Mouse (Mus musculus) heart, embryonic 12.5 days (tissue): ENCODE results near the gene Ptprf. TPM values are rescaled to one million over a fixed set of nuclear protein-coding genes. Genes with fewer than 3 reads are reported as not detected.

Source experiments
- ATAC-seq: fragments of 200-750 bp; cut with Nextera tagmentation; 2 replicates; pipeline ENCODE4 v1.8.0; 2017; ENCODE audit warnings: moderate TSS enrichment, moderate library complexity; ENCODE audit not compliant: insufficient number of reproducible peaks, low FRiP score
- H3K27ac ChIP-seq: fragments of 300-500 bp; sonication (generic); 2 replicates; pipeline ENCODE4 v1.5.1; 2016; ENCODE audit warnings: mild to moderate bottlenecking, moderate library complexity; ENCODE audit not compliant: poor library complexity, severe bottlenecking
- H3K27me3 ChIP-seq: fragments of 300-500 bp; sonication (generic); replicated peaks from 2 replicates; pipeline ENCODE4 v1.6.1; 2016; ENCODE audit warnings: mild to moderate bottlenecking, moderate library complexity
- H3K36me3 ChIP-seq: fragments of 300-500 bp; sonication (generic); 2 replicates; pipeline ENCODE4 v1.6.1; 2016; ENCODE audit warnings: mild to moderate bottlenecking, moderate library complexity
- H3K4me1 ChIP-seq: fragments of 300-500 bp; sonication (generic); replicated peaks from 2 replicates; pipeline ENCODE4 v1.6.1; 2016; ENCODE audit warnings: mild to moderate bottlenecking
- H3K4me2 ChIP-seq: fragments of 300-500 bp; sonication (generic); 2 replicates; pipeline ENCODE4 v1.6.1; 2016; ENCODE audit warnings: mild to moderate bottlenecking, moderate library complexity
- H3K4me3 ChIP-seq: fragments of 300-500 bp; sonication (generic); 2 replicates; pipeline ENCODE4 v1.5.1; 2016; ENCODE audit warnings: mild to moderate bottlenecking
- H3K9ac ChIP-seq: fragments of 300-500 bp; sonication (generic); 2 replicates; pipeline ENCODE4 v1.6.1; 2016; ENCODE audit warnings: mild to moderate bottlenecking, moderate library complexity
- H3K9me3 ChIP-seq: fragments of 300-500 bp; sonication (generic); replicated peaks from 2 replicates; pipeline ENCODE4 v1.6.1; 2016; ENCODE audit warnings: mild to moderate bottlenecking, moderate library complexity
- WGBS: fragments of 180-500 bp; shearing (Covaris S2); methylation state at CpG from one replicate; pipeline ENCODE4 v1.1.7; 2016; 5-methylcytosine and 5-hydroxymethylcytosine counted together
- polyA plus RNA-seq: library from polyadenylated mRNA; unstranded; fragments of >200 nt; fragmentation: Nextera tagmentation; extraction: Ambion mirVana; gene quantifications from 2 replicates; pipeline ENCODE4 v1.2.1, GENCODE M21; 2016

Gene Ptprf
- polyA plus RNA-seq, 1 experiment from 2014 or later, result 38.1 TPM

DNA sequence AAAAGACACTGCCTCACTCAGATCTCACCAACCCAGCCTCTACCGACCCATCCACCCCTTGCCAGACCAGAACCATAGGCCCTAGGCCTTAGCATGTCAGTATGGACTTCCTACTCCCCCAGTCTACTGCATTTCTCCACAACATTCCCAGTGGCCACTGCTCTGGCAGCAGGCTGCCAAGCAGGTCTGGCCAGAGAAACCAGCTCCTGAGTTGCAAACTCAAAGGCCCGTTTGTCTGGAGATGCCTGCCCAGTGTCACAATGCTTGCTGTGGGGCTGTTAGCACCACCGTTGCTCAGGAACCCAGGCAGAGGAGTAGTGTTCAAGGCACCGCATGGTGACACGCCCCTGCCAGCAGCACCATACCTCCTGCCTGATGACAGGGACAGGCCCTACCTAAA, 5.0 kb downstream of the Ptprf start:
- ATAC-seq, result no peak
- 84% methylated on average over 5 of the region's 5 CpGs for WGBS
- Histone ChIP-seq H3K4me1 (peaks cover 62% of the 10 kb centered on the region), H3K9me3 (no peaks in the 10 kb centered on the region), H3K27me3 (no peaks in the 10 kb centered on the region), H3K4me3 (no peak overlapping the region), H3K27ac (no peak overlapping the region), H3K36me3 (peaks cover 31% of the 10 kb centered on the region), H3K9ac (no peak overlapping the region), H3K4me2 (no peak overlapping the region)

DNA sequence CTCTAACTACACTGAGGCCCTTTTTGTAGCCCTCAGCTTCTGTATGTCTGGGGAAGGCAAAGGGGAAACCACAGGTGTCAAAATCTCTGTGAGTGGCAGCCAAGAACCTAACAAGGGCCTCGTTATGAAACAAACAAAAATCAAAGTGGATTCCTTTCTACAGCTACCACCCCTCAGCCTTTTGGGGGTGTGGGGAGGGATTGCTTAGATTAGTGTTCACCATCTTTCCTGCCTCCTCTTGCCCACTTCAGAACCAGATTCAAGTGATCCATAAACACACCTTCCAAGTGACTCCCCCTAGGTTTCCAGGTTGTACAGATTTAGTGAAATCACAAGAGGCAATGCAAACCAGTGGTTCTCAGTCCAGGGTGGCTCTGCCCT, 9.0 kb downstream of the Ptprf start:
- no peak overlapping the region for H3K4me3 ChIP-seq
- H3K27ac ChIP-seq, result no peak overlapping the region
- peaks cover 63% of the 10 kb centered on the region for H3K4me1 ChIP-seq
- H3K27me3 ChIP-seq, result no peaks in the 10 kb centered on the region
- no peak for ATAC-seq
- 60% methylated on average over 1 of the region's 1 CpGs for WGBS
- H3K9me3 ChIP-seq, result no peaks in the 10 kb centered on the region
- H3K4me2 ChIP-seq, result no peak overlapping the region
- peaks cover 28% of the 10 kb centered on the region for H3K36me3 ChIP-seq
- no peak overlapping the region for H3K9ac ChIP-seq

DNA sequence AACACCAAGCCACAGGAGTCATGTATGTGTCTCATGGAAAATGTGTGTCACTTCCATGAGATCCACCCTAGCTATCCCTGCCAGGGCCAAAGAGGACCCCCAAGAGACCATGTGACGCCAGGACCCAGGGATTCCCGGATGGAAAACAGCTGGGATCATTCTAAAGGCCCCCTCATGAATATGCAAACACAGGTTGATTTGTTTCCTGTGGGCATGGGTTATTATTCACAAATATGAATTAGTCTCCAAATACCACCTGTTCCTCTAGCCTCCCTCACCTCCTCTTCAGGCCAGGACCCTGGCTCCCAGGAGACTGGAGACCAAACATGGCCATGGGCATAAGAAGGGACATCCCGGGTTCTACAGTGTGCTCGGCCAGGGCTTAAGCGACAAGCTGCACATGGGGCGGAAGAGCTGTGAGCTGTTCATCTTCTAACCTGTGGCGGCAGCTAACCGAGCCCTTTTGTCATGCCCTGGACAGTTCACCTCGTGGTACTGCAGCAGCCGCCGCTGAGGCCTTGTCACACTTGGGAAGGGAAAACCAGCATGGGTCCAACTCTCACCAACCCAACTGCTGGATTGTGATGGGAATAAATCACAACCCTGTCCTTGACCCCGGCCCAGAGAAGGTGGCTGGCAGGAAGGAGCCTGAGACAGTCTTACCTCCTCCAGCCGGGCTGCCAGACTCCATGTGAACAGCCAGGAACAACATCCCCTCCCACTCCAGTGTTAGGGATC, 9.6 kb downstream of the Ptprf start:
- ATAC-seq, result no peak
- Histone ChIP-seq H3K9ac (no peak overlapping the region), H3K36me3 (peaks cover 30% of the 10 kb centered on the region), H3K4me2 (no peak overlapping the region), H3K4me1 (peaks cover 68% of the 10 kb centered on the region), H3K27ac (no peak overlapping the region), H3K27me3 (no peaks in the 10 kb centered on the region), H3K4me3 (no peak overlapping the region), H3K9me3 (no peaks in the 10 kb centered on the region)
- WGBS, result 68% methylated on average over 13 of the region's 13 CpGs

DNA sequence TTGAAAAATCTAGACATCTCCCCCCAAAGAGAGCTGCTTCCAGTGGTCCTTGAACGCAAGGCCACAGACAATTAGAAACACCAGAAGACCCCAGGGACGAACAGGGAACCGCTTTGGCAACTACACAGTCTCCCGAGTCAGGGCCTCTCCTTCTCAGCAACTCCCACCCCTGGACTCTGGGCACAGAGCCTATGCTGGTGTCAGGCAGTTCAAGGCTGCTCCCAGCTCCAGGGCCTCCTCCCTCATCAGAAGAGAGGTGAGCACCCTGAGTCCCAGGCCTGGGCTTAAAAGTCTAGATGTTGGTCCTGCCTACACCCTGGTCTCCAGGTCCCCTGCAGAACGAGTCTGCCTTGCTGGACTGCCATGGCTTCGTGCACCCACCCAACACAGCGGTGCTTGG, 10.7 kb downstream of the Ptprf start:
- Histone ChIP-seq H3K4me3 (no peak overlapping the region), H3K9me3 (no peaks in the 10 kb centered on the region), H3K9ac (no peak overlapping the region), H3K27ac (no peak overlapping the region), H3K36me3 (peaks cover 30% of the 10 kb centered on the region), H3K4me1 (peaks cover 69% of the 10 kb centered on the region), H3K27me3 (no peaks in the 10 kb centered on the region), H3K4me2 (no peak overlapping the region)
- ATAC-seq, result no peak
- 83% methylated on average over 7 of the region's 7 CpGs for WGBS

DNA sequence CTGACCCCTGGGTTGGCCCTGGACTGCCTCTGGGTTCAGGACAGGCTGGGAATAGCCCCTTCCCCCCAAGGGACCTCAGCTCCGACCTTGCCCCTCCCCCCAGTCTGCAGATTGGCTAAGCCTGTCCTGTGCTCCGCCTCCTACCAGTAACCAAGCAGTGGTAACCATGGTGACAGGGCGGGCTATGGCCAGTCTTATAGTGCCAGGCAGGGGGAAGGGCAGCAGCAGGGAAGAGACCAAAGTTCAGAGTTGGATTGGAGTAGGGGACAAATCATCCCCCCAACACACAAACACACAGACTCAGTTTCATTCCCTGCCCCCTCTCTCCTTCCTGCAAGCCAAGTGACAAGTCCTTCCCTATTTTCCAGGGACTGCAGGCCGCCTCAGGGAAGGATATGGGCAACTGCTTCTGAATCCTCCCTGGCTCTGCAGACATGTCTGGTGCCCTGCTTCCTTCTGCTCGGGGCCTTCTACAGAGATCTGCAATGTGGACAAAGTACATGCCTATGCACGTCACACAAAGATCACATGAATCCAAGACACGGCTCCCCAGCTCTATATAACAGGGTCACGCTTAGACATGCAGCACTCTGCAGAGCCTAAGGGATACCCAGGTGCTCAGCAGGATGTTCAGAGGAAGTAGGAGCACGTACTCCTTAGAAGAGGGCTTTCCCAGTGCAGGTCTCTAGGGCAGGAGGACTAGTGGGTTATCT, 14.5 kb downstream of the Ptprf start:
- 42% methylated on average over 9 of the region's 9 CpGs for WGBS
- H3K9ac ChIP-seq, result peak overlapping the region; percentile 19; the same call in 1 of the 2 replicates
- no peaks in the 10 kb centered on the region for H3K27me3 ChIP-seq
- no peak overlapping the region for H3K4me3 ChIP-seq
- peak overlapping the region; percentile 38 for H3K4me2 ChIP-seq
- peaks cover 81% of the 10 kb centered on the region for H3K4me1 ChIP-seq
- H3K36me3 ChIP-seq, result peaks cover 30% of the 10 kb centered on the region
- peak; percentile 83 for ATAC-seq
- peak overlapping the region; percentile 26; the same call in 1 of the 2 replicates for H3K27ac ChIP-seq
- no peaks in the 10 kb centered on the region for H3K9me3 ChIP-seq

DNA sequence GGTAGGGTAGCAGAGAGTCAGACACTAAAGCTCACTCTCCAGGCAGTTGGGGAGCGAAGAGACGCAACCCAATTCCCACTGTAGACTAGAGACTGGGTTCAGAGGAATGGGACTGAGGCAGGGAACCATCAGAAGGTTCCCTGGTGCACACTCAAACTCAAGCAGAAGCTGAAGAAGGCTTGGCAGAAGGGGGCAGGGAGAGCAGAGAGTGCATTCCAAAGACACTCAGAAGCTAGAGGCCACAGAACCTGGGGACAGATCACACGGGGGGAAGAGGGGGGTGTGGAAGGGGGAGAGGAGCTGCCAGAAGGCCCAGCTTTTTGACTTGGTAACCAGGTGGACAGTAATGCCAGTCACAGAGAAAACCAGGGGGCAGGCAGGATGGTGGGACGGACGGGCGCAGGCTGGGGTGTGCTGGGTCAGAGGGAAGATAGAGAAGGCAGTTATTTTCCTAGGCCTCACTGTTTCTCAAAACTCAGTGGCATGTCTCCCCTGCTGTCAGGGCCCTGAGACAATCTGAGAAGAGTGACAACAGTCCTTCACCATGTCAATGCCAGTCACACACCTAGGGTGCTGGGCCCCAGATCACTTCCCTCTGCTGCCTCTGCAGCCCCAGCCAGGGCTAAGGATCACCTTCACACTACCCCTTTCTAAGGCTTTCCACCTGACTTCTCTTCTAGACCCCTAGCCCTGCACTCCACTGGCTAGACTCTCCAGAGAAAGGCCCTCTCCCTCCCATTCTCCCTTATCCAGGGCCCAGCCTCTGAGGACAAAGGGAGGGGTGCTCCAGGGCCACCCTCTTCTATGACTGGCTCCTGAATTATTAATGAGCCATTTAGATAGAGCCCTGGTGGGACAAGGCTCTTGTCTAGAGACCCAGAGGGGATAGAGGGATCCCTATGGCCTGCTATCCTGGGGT, 15.3 kb downstream of the Ptprf start:
- 72% methylated on average over 6 of the region's 6 CpGs for WGBS
- Histone ChIP-seq H3K9ac (peak overlapping the region; percentile 19), H3K27ac (peak overlapping the region; percentile 26; the same call in 1 of the 2 replicates), H3K4me1 (peaks cover 76% of the 10 kb centered on the region), H3K4me2 (peak overlapping the region; percentile 38), H3K36me3 (peaks cover 36% of the 10 kb centered on the region), H3K4me3 (no peak overlapping the region), H3K9me3 (no peaks in the 10 kb centered on the region), H3K27me3 (no peaks in the 10 kb centered on the region)
- peak; percentile 40; the same call in 1 of the 2 replicates for ATAC-seq

DNA sequence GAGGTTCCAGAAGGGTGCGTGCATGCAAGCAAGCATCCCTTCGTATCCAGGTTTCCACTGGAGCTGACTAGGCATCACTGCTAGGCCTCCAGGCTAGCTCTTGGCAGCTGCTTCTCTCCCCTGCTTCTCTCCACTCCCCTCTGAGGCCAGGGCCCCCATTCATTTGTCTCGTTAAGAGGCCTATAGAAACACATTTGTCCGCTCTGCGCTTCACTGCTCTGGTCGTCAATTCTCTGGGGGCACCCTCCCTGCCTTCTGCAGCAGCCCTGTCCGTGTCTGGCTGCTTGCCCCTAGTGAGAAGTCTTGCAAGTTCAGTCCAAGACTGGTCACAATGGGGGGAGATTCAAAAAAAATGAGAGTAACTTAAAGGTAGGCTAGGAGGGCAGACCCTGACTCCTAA, 16.7 kb downstream of the Ptprf start:
- Histone ChIP-seq H3K9me3 (no peaks in the 10 kb centered on the region), H3K4me1 (peaks cover 78% of the 10 kb centered on the region), H3K4me3 (no peak overlapping the region), H3K4me2 (no peak overlapping the region), H3K27ac (no peak overlapping the region), H3K27me3 (no peaks in the 10 kb centered on the region), H3K9ac (no peak overlapping the region), H3K36me3 (peaks cover 42% of the 10 kb centered on the region)
- WGBS, result 66% methylated on average over 7 of the region's 7 CpGs
- no peak for ATAC-seq

DNA sequence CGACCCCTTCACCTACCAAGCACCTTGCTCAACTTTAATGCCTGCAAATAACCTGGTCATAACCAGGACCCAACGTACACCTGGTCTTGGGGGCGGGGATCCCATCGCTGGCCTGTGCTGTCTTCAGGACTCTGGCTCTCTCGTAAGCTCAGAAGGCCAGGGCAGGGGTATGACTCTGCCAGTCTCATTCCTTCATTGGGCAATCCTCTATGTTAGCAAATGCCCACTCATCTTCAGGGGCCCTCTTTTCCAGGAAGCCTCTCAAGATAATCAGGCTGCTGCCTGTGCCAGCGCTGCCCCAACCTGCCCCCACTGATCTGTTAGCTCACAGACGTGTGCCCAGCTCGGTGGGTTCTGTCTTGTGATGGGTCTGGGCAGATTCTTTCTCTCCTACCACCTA, 17.2 kb downstream of the Ptprf start:
- Histone ChIP-seq H3K27me3 (no peaks in the 10 kb centered on the region), H3K4me3 (no peak overlapping the region), H3K4me2 (no peak overlapping the region), H3K9me3 (no peaks in the 10 kb centered on the region), H3K36me3 (peaks cover 47% of the 10 kb centered on the region), H3K27ac (no peak overlapping the region), H3K4me1 (peaks cover 79% of the 10 kb centered on the region), H3K9ac (no peak overlapping the region)
- WGBS, result 82% methylated on average over 8 of the region's 8 CpGs
- no peak for ATAC-seq

DNA sequence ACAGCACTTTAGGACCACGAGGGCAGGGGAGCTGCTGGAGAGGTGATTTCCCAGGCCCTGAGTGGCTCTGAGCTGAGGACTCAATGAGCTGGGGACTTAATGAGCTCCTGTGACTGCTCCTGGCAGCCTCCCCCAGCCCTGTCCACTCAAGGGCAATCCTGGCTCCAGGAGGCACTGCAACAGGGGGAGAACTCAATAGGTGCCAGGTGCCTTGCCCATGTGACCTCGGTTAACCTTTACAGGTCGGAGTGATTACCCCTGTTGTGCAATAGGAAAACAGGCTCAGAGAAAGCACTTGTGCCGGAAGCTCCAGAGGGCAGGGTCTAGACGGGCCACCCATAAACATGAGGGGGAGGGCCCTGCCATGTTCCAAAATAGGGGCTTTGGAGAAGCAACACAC, 17.7 kb downstream of the Ptprf start:
- no peak overlapping the region for H3K4me2 ChIP-seq
- H3K4me1 ChIP-seq, result peaks cover 84% of the 10 kb centered on the region
- 64% methylated on average over 5 of the region's 5 CpGs for WGBS
- no peak overlapping the region for H3K4me3 ChIP-seq
- no peaks in the 10 kb centered on the region for H3K27me3 ChIP-seq
- no peak for ATAC-seq
- H3K9me3 ChIP-seq, result no peaks in the 10 kb centered on the region
- H3K36me3 ChIP-seq, result peaks cover 51% of the 10 kb centered on the region
- H3K27ac ChIP-seq, result no peak overlapping the region
- H3K9ac ChIP-seq, result no peak overlapping the region

DNA sequence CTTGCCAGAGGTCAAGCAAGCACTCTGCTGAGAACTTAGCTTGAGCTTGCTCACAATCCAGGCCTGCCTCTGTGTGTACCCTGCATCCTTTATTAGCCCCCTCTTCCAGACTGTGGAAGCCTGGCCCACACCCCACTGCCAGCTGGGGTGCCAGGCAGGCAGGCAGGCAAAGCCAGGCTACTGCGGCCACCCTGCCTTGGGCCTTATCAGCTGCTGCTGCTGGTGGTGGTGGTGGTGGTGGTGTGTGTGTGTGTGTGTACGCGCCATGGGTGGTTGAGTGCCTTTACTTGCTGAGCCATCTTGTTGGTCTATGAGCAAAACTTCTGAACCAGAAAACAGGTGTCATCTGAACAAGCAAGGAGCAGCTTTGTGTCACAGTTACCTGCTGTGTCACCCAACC, 18.3 kb downstream of the Ptprf start:
- Histone ChIP-seq H3K4me3 (no peak overlapping the region), H3K4me2 (no peak overlapping the region), H3K9ac (no peak overlapping the region), H3K27ac (no peak overlapping the region), H3K9me3 (no peaks in the 10 kb centered on the region), H3K27me3 (no peaks in the 10 kb centered on the region), H3K36me3 (peaks cover 55% of the 10 kb centered on the region), H3K4me1 (peaks cover 80% of the 10 kb centered on the region)
- no peak for ATAC-seq
- 83% methylated on average over 3 of the region's 3 CpGs for WGBS

DNA sequence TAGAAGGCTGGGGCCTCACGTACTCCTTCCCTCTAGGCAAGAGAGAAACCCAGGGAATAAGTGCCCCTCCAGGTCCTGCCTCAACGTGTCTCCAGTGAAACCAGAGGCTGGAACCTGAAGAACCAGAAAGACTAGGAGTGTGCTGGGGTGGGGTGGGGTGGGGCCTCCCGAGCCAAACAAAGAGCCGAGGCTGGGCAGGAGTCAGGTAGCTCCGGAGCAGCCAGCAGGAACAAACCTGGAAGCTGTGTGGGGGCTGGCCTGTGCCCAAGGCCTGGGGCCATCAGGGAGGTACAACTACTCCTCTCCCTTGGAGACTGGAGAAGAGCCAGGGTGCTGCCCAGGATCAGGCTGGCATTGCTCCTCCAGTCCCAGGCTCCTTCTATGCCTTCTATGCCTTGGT, 18.9 kb downstream of the Ptprf start:
- H3K27me3 ChIP-seq, result no peaks in the 10 kb centered on the region
- H3K4me2 ChIP-seq, result no peak overlapping the region
- no peak overlapping the region for H3K4me3 ChIP-seq
- H3K9me3 ChIP-seq, result no peaks in the 10 kb centered on the region
- H3K27ac ChIP-seq, result no peak overlapping the region
- peaks cover 73% of the 10 kb centered on the region for H3K4me1 ChIP-seq
- WGBS, result 69% methylated on average over 5 of the region's 5 CpGs
- peaks cover 60% of the 10 kb centered on the region for H3K36me3 ChIP-seq
- no peak overlapping the region for H3K9ac ChIP-seq
- ATAC-seq, result no peak
